Mouse (Mus musculus) thymus, postnatal 36 days (tissue): ENCODE measurements around the gene Olfr275.
"Not testable (repeated sequence)": the region's sequence is repeated elsewhere in the genome, so short reads cannot be mapped to it uniquely, and the experiment has no call there.

Experiments used
- DNase-seq, 2 experiments: peaks; one replicate each; pipeline ENCODE4 v3.0.0; 2022; ENCODE audit warnings: mixed read lengths in 2 of 2

The Olfr275 gene

DNA sequence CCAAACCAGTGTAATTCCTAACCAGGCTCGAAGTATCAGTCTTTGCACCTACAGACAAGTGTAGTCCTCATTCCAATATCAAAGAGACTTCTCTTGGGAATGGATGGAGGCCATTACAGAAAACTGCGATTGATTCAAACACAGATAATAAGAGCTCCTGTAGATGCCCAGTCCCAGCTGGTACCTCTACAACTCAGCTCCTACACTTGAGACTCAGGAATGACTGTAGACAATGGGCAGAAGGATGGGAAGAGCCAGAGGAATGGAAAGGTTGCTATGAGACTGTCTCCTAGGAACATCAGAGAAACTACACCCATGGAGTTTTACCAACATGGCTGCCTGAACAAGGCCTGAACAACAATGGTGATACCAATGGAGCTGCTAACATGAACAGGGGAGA lies at the start of gene Olfr275:
Gene Olfr275 (plus strand): TSS at position 301 of the 400 bp plus-strand sequence.
- DNase-seq, result no peak

DNA sequence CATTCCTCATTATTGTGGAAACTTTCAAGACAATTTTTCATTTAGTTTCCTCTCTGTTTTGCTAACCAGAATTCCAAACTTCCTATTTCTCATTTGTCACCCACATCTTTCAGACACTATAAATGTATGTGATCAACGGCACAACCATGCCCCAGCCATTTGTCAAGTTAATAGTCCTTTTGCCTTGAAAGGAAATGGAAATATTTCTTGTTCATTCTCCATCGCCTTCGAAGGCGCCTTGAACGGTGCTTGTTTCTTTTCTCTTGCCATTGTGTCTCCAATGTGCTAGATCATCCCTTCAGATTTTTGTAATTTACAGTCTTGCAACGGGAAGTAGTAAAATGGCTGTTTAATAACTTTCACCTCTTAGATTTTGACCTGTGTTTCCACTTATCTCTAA lies 48.8 kb upstream of the Olfr275 start:
- DNase-seq, result no peak

DNA sequence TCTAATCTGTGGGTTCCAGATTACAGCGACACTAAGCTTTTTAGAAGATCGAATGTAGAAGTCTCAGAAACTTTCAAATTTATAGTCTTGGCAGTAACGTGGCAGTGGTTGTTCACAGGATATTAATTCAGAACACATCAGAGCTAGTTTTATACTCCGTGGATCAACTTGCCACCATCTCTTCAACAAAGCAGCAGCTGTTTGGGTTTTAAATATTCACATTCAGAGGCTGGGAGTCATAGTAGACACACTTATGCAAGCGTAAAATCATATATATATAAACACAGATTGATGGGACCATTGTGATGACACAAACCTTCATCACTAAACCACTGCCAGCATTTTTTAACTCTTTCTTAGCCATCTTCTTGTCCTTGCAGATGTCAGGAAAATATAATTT lies 42.2 kb upstream of the Olfr275 start:
- DNase-seq, result no peak

DNA sequence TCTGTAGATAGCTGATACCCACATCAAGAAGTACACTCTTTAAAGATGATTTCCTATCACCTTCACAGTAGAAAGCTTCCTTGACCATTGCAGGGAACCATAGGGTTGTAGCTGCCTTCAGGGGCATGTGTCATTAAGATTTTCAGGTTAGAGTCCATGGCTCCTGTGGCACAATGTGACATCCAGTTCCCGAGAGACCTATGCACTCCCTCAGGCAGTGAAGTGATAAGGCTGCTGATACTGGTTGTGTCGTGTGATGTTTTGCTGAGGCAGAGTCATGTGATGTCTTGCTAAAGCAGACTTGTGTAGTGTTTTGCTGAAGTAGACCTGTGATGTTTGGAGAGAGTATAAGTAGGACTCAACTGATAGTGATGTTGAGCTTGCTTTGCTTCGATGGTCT lies 14.4 kb upstream of the Olfr275 start:
- no peak for DNase-seq

DNA sequence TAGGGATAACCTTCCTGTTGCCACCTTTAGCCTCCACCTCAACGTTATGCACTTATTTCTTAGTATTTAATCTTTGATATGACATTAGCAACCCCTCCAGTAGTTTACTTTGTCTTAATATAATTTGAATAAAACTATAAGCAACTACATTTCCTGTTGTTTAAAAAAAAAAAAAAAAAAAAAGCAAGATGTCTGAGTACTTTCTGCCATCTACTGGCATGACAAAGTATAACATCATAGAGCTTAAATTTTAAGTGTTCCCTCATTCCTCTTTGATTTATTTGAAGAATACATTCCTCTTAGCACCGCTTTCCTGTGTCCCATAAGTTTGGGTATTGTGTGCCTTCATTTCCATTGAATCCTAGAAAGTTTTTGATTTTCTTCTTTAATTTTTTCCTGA lies 2.5 kb upstream of the Olfr275 start:
- no peak for DNase-seq

DNA sequence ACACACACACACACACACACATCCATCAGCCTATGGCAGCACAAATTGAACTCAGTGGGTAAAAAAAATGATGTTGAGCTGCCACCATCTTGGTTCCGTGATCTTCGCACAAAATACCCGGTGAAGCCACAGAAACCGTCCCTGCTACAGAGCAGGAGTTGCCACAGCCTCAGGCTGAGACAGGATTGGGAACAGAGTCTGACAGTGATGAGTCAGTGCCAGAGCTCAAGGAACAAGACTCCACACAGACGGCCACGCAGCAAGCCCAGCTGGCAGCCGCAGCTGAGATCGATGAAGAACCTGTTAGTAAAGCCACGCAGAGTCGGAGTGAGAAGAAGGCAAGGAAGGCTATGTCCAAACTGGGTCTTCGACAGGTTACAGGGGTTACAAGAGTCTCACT lies 7.0 kb downstream of the Olfr275 start:
- DNase-seq, result no peak

DNA sequence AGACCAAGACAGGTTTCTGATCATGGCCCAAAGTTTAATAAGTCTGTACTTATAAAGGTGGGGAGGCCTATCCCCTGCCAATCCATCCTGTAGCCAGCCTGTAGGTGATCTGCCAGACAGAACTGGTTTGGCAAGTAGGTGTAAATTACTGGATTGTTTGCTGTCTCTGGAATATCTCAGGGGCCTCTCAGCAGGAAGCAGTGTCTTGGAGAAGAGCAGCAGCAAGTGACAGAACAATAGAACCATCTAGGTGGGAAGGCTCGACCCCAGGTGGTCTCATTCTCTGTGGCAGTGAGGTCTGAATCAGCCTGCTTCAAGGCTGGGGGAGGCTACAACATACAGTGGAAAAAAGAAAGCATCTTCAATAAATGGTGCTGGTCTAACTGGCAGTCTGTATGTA lies 31.0 kb downstream of the Olfr275 start:
- not testable (repeated sequence) for DNase-seq

DNA sequence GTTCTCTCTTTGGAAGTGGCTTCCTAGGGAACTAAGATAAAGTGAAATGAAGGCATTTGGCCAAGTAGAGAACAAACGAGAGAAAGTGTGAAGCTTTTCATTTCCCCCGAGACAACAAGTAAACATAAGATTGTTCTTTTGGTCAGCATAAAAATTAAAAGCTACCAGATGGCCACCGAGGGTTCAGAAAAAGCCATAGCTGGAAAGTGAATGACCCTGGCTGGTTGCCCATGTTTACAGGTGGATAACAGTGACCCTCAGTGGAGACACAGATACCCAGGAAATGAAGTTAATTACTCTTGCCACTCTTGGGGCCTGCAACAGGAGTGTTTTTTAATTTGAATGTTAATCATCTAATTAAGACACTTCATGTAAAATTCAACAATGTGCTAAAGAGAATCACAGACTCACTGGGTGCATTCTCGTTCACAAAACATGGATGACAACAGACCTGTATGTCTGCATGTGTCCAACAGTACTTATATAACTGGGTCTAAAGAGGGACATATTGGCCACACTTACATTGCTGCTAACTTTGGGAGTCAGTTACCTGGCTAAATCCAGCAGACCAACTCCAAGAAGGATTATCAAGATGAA lies 34.7 kb downstream of the Olfr275 start:
- DNase-seq, result no peak

DNA sequence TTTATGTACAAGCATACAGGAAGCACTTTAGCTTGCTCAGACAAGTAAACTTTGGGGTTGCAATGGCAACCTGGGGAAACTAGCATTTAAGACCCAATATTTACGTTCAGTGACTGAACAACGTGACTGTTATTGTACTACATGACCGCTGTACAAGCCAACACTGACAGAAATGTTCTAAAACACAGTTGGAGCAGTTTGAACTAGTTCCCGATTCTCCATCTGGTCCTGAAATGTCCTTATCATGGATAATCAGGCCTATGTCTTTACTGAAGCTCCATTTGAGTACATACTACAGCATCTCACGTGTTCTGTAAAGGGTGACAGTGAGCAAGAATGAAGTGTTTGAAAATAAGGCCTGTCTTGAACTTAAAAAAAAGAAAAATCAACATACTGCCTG lies 35.3 kb downstream of the Olfr275 start:
- no peak for DNase-seq

DNA sequence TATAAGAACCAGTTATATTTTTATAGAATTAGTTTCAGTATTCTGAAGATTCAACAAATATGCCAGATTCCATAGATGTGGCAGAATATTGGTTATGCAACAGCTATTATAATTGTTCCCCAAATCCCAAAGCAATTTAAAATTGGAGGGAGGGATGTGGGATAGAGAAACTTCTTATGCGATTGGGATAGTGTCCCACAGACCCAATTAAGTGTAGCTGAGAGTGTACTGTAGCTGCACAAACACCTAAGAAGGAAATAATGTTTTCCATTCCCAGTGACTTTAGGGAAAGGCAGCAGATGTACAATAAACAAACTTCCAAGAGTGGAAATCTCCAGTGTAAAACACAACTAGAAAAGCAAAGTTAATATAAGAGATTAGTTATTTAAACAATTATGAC lies 44.7 kb downstream of the Olfr275 start, which contains the start of gene Olfr273:
Gene Olfr273 (minus strand): TSS at position 101 of the 400 bp plus-strand sequence.
- no peak for DNase-seq

DNA sequence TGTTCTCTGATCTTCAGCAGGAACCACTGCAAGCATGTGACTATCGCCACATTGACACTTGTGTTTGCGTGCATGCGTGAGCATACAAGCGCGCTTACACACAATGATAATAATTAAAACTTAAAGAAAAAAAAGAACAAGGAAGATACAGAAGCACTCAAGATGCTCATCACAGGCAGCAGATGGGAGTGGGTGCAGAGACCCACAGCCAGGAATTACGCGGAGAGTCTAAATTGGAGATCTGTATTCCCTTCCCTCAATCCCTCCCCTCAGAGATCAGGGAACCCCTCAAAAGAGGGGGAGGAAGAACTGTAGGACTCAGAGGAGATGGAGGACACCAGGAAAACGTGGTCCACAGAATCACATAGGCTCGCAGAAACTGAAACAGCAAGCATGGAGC lies 49.8 kb downstream of the Olfr275 start:
- no peak for DNase-seq
